Mouse (Mus musculus) midbrain, embryonic 14.5 days (tissue): ENCODE data around the gene Ublcp1. TPM values are rescaled to one million over a fixed set of nuclear protein-coding genes. Genes with fewer than 3 reads are reported as not detected.

Experiments used
- ATAC-seq: fragments of 200-750 bp; cut with Nextera tagmentation; 2 replicates; pipeline ENCODE4 v1.8.0; 2017; ENCODE audit warnings: moderate number of reproducible peaks, moderate library complexity; ENCODE audit not compliant: low FRiP score, low TSS enrichment
- DNase-seq: peaks from one replicate; pipeline ENCODE4 v3.0.0-alpha.2; 2015
- H3K27ac ChIP-seq: fragments of 300-500 bp; sonication (generic); replicated peaks from 2 replicates; pipeline ENCODE4 v1.5.1; 2014; ENCODE audit warnings: mild to moderate bottlenecking, low read depth, low read length, moderate library complexity
- H3K27me3 ChIP-seq: fragments of 300-500 bp; sonication (generic); 2 replicates; pipeline ENCODE4 v1.6.1; 2014; ENCODE audit warnings: low read length, control low read depth, mixed read lengths; ENCODE audit not compliant: control insufficient read depth, insufficient read depth
- H3K36me3 ChIP-seq: fragments of 300-500 bp; sonication (generic); 2 replicates; pipeline ENCODE4 v1.6.1; 2014; ENCODE audit warnings: low read length, control low read depth; ENCODE audit not compliant: control insufficient read depth, insufficient read depth
- H3K4me1 ChIP-seq: fragments of 300-500 bp; sonication (generic); 2 replicates; pipeline ENCODE4 v1.6.1; 2014; ENCODE audit warnings: mild to moderate bottlenecking, antibody characterized with exemption, low read length, control low read depth; ENCODE audit not compliant: control insufficient read depth, insufficient read depth
- H3K4me2 ChIP-seq: fragments of 300-500 bp; sonication (generic); 2 replicates; pipeline ENCODE4 v1.6.1; 2014; ENCODE audit warnings: mild to moderate bottlenecking, low read length, moderate library complexity
- H3K4me3 ChIP-seq: fragments of 300-500 bp; sonication (generic); replicated peaks from 2 replicates; pipeline ENCODE4 v1.5.1; 2014; ENCODE audit warnings: low read depth, low read length
- H3K9ac ChIP-seq: fragments of 300-500 bp; sonication (generic); replicated peaks from 2 replicates; pipeline ENCODE4 v1.6.1; 2014; ENCODE audit warnings: mild to moderate bottlenecking, low read length, moderate library complexity
- H3K9me3 ChIP-seq: fragments of 300-500 bp; sonication (generic); 2 replicates; pipeline ENCODE4 v1.6.1; 2016; ENCODE audit warnings: low read length, control low read depth, mixed read lengths; ENCODE audit not compliant: control insufficient read depth
- WGBS: fragments of 180-500 bp; shearing (Covaris S2); extraction: QIAGEN DNeasy Blood & Tissue Kit; methylation state at CpG from one replicate; pipeline ENCODE4 v1.1.7; 2014; 5-methylcytosine and 5-hydroxymethylcytosine counted together
- polyA plus RNA-seq: library from polyadenylated mRNA; unstranded; fragments of >200 nt; fragmentation: Nextera tagmentation; extraction: Ambion mirVana; gene quantifications from 2 replicates; pipeline ENCODE4 v1.2.1, GENCODE M21; 2014

Gene Ublcp1
- polyA plus RNA-seq, 1 experiment from 2014 or later, result 72.8 TPM

DNA sequence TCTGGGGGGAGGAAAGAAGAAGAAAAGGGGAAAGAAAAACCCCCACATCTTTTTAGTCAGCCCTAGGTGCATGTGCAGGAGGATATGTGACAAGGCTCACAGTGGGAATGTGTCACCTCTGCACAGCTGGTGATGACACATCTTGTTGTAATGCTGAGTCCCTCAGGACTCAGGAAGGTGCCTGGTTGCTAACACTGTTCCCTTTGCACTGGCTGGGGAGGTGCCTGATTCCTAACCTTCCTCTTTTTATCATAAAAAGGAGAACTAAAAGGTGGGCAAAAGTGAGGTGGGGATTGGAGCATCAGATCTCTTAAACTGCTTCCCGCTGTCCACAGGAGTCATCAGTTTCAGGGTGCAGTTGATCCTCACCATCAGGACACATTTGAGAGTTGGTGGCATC, 52.9 kb downstream of the Ublcp1 start:
- Histone ChIP-seq H3K4me1 (0 out of 2 replicates have a peak, but pooled peaks cover under 1% of the 10 kb centered on the region), H3K27ac (no peak overlapping the region), H3K4me3 (no peak overlapping the region), H3K4me2 (no peak overlapping the region), H3K27me3 (no peaks in the 10 kb centered on the region), H3K9ac (no peak overlapping the region), H3K9me3 (no peaks in the 10 kb centered on the region), H3K36me3 (no peaks in the 10 kb centered on the region)
- 89% methylated on average over 1 of the region's 1 CpGs for WGBS
- no peak for ATAC-seq
- DNase-seq, result no peak

DNA sequence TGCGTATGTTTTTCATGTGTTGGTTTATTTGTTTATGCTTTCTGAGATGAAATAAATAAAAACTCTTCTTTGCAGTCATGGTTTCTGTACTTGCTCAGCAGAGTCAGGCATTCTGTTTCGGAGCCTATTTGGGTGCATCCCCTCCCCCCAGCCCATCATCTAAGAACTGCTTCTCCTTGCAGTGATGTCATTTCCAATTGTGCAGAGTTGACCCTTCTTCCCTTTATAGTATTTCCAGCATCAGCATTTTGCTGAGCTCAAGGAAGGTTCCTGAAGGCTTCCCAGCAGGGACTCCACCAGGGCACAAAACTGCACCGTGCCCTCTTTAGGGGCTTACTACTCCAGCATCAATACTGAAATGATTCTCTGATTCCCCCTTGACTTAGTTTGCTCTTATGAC, 55.7 kb downstream of the Ublcp1 start:
- 84% methylated on average over 3 of the region's 3 CpGs for WGBS
- H3K4me2 ChIP-seq, result no peak overlapping the region
- no peaks in the 10 kb centered on the region for H3K27me3 ChIP-seq
- H3K9me3 ChIP-seq, result no peaks in the 10 kb centered on the region
- DNase-seq (no peak), ATAC-seq (no peak)
- no peak overlapping the region for H3K27ac ChIP-seq
- H3K4me1 ChIP-seq, result no peaks in the 10 kb centered on the region
- H3K4me3 ChIP-seq, result no peak overlapping the region
- H3K9ac ChIP-seq, result no peak overlapping the region
- H3K36me3 ChIP-seq, result no peaks in the 10 kb centered on the region

- ATAC-seq (no peak), DNase-seq (peak; percentile 60)
Observed at GRCm38 (mm10) chr11:44413371-44413770, 56.9 kb downstream of the Ublcp1 start.

GRCm38 (mm10) chr11:44412276-44412675, 58.0 kb downstream of the Ublcp1 start:
- Histone ChIP-seq H3K9ac (no peak overlapping the region), H3K27ac (no peak overlapping the region), H3K9me3 (no peaks in the 10 kb centered on the region), H3K36me3 (no peaks in the 10 kb centered on the region), H3K4me2 (no peak overlapping the region), H3K4me1 (no peaks in the 10 kb centered on the region), H3K4me3 (no peak overlapping the region), H3K27me3 (no peaks in the 10 kb centered on the region)
- ATAC-seq, result no peak
- 86% methylated on average over 8 of the region's 8 CpGs for WGBS
- no peak for DNase-seq

More at GRCm38 (mm10) chr11:44413371-44413770, 56.9 kb downstream of the Ublcp1 start:
- no peaks in the 10 kb centered on the region for H3K9me3 ChIP-seq
- no peaks in the 10 kb centered on the region for H3K36me3 ChIP-seq
- no peaks in the 10 kb centered on the region for H3K27me3 ChIP-seq
- 56% methylated on average over 3 of the region's 3 CpGs for WGBS
- no peaks in the 10 kb centered on the region for H3K4me1 ChIP-seq
- no peak overlapping the region for H3K4me3 ChIP-seq
- H3K27ac ChIP-seq, result no peak overlapping the region
- H3K9ac ChIP-seq, result no peak overlapping the region
- no peak overlapping the region for H3K4me2 ChIP-seq

DNA sequence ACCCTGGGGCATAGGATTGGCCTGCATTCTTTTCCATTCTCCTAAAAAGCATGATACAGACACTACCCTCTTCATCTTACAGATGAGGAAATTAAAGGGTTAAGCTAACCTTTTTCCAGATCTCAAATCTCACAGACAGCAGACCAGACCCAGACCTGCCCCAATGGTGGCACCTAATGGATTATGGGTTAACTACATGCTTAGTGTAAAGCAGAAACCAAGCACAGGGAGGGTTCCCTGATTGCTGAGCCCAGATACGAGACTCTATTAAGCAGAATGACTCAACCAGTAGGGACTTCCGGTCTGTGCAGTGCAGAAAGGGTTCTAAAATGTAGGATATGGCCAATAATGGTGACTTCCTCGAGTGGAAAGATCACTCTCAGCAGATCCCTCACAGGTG, 59.9 kb downstream of the Ublcp1 start:
- no peaks in the 10 kb centered on the region for H3K9me3 ChIP-seq
- no peak overlapping the region for H3K9ac ChIP-seq
- ATAC-seq (no peak), DNase-seq (no peak)
- H3K27me3 ChIP-seq, result no peaks in the 10 kb centered on the region
- H3K36me3 ChIP-seq, result no peaks in the 10 kb centered on the region
- 75% methylated on average over 3 of the region's 3 CpGs for WGBS
- no peak overlapping the region for H3K4me3 ChIP-seq
- H3K4me1 ChIP-seq, result peaks cover 12% of the 10 kb centered on the region
- no peak overlapping the region for H3K27ac ChIP-seq
- H3K4me2 ChIP-seq, result no peak overlapping the region

DNA sequence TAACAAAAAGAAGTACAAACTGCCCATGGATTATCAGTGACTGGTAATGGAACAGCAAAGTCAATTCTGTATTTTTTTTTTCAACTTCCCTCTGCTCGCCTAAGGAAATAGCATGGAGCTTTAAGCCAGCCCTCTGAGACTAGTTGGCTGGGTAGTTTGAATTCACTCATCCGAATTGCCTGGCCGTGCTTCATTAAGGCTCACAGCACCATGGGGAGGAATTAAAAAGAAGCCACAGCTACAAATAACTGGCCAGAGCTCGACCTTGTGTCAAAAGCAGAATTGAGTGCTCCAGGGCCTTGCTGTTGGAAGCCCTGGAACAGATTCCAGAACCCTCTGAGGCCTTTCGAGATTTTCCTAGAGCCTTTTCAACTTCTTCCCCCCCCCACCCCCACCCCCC, 61.7 kb downstream of the Ublcp1 start:
- no peak overlapping the region for H3K4me3 ChIP-seq
- 17% methylated on average over 5 of the region's 5 CpGs for WGBS
- no peak overlapping the region for H3K27ac ChIP-seq
- DNase-seq, result no peak
- no peaks in the 10 kb centered on the region for H3K9me3 ChIP-seq
- H3K4me1 ChIP-seq, result peaks cover 12% of the 10 kb centered on the region
- no peak overlapping the region for H3K4me2 ChIP-seq
- no peak for ATAC-seq
- no peaks in the 10 kb centered on the region for H3K36me3 ChIP-seq
- no peak overlapping the region for H3K9ac ChIP-seq
- no peaks in the 10 kb centered on the region for H3K27me3 ChIP-seq

- no peak for ATAC-seq
- H3K4me1 ChIP-seq, result peaks cover 15% of the 10 kb centered on the region
- H3K4me3 ChIP-seq, result no peak overlapping the region
- H3K27me3 ChIP-seq, result no peaks in the 10 kb centered on the region
- no peak overlapping the region for H3K9ac ChIP-seq
- no peak overlapping the region for H3K27ac ChIP-seq
- no peak for DNase-seq
- 52% methylated on average over 5 of the region's 5 CpGs for WGBS
- H3K9me3 ChIP-seq, result no peaks in the 10 kb centered on the region
- no peak overlapping the region for H3K4me2 ChIP-seq
- no peaks in the 10 kb centered on the region for H3K36me3 ChIP-seq
Observed at GRCm38 (mm10) chr11:44406457-44406856, 63.8 kb downstream of the Ublcp1 start.

- Histone ChIP-seq H3K36me3 (no peaks in the 10 kb centered on the region), H3K4me1 (peaks cover 15% of the 10 kb centered on the region), H3K9me3 (no peaks in the 10 kb centered on the region), H3K27ac (no peak overlapping the region), H3K9ac (no peak overlapping the region), H3K27me3 (no peaks in the 10 kb centered on the region), H3K4me2 (no peak overlapping the region), H3K4me3 (no peak overlapping the region)
- peak; percentile 44 for DNase-seq
- no peak; the same call in 1 of the 2 replicates for ATAC-seq
- 3% methylated on average over 1 of the region's 1 CpGs for WGBS
Observed at GRCm38 (mm10) chr11:44405961-44406360, 64.3 kb downstream of the Ublcp1 start.

- ATAC-seq (no peak), DNase-seq (no peak)
- no peaks in the 10 kb centered on the region for H3K9me3 ChIP-seq
- no peak overlapping the region for H3K27ac ChIP-seq
- H3K4me1 ChIP-seq, result peaks cover 15% of the 10 kb centered on the region
- no peak overlapping the region for H3K4me3 ChIP-seq
- no peak overlapping the region for H3K9ac ChIP-seq
- no peak overlapping the region for H3K4me2 ChIP-seq
- H3K27me3 ChIP-seq, result no peaks in the 10 kb centered on the region
- WGBS, result 92% methylated on average over 4 of the region's 4 CpGs
- no peaks in the 10 kb centered on the region for H3K36me3 ChIP-seq
Observed at GRCm38 (mm10) chr11:44405113-44405512, 65.2 kb downstream of the Ublcp1 start.
